Mouse (Mus musculus): ENCODE results near the gene Hist1h1c. TPM values are rescaled to one million over a fixed set of nuclear protein-coding genes. Genes with fewer than 3 reads are reported as not detected.

Hist1h1c gene
- 30.5 and 32.3 TPM in 2 replicates for polyA plus RNA-seq (2014; fragmentation: Nextera tagmentation; extraction: Ambion mirVana)

GRCm38 (mm10) chr13:23738677-23739068 lies at the start of gene Hist1h1c:
Gene Hist1h1c, plus strand, starts transcription at chr13:23738808.
- WGBS = under 1% methylated on average over 30 of the region's 38 CpGs
- H3K36me3 ChIP-seq (ENCODE audit: insufficient read depth) = no peaks in the 10 kb centered on the region
- peak; percentile 94 for ATAC-seq (ENCODE audit: insufficient read depth)

GRCm38 (mm10) chr13:23688956-23689355 lies 49.7 kb upstream of the Hist1h1c start:
- Histone ChIP-seq H3K9me3 (ENCODE audit: low read depth, low read length) (no peaks in the 10 kb centered on the region), H3K9ac (no peak overlapping the region), H3K36me3 (ENCODE audit: insufficient read depth) (0 out of 2 replicates have a peak, but pooled peaks cover 4% of the 10 kb centered on the region), H3K27me3 (ENCODE audit: insufficient read depth, low read length) (no peaks in the 10 kb centered on the region), H3K4me1 (ENCODE audit: insufficient read depth) (0 out of 2 replicates have a peak, but pooled peaks cover 3% of the 10 kb centered on the region), H3K4me3 (ENCODE audit: low read depth, low read length) (no peak overlapping the region), H3K4me2 (no peak overlapping the region), H3K27ac (ENCODE audit: low read depth) (no peak overlapping the region)
- no peak for TF ChIP-seq CTCF (IDR thresholded peaks at IDR 0.05; ENCODE audit: low read depth)
- no peak for ATAC-seq (ENCODE audit: insufficient read depth)
- DNase-seq = no peak
- 91% methylated on average over 2 of the region's 2 CpGs for WGBS

More at GRCm38 (mm10) chr13:23738677-23739068, at the start of gene Hist1h1c:
- H3K9me3 ChIP-seq (ENCODE audit: low read depth, low read length) = no peaks in the 10 kb centered on the region
- peak; percentile 29; the same call in 1 of the 2 replicates for TF ChIP-seq CTCF (IDR thresholded peaks at IDR 0.05; ENCODE audit: low read depth)
- 0 out of 2 replicates have a peak, but pooled peaks cover 5% of the 10 kb centered on the region for H3K4me1 ChIP-seq (ENCODE audit: insufficient read depth)
- H3K27ac ChIP-seq (ENCODE audit: low read depth) = peak within 1 kb of the TSS; percentile 100
- no peaks in the 10 kb centered on the region for H3K27me3 ChIP-seq (ENCODE audit: insufficient read depth, low read length)
- H3K4me2 ChIP-seq = peak within 1 kb of the TSS; percentile 90
- H3K9ac ChIP-seq = peak within 1 kb of the TSS; percentile 94
- peak; percentile 97 for DNase-seq
- H3K4me3 ChIP-seq (ENCODE audit: low read depth, low read length) = peak within 1 kb of the TSS; percentile 63

- H3K9me3 ChIP-seq (ENCODE audit: low read depth, low read length) = no peaks in the 10 kb centered on the region
- no peak for DNase-seq
- no peak for TF ChIP-seq CTCF (IDR thresholded peaks at IDR 0.05; ENCODE audit: low read depth)
- 0 out of 2 replicates have a peak, but pooled peaks cover 3% of the 10 kb centered on the region for H3K4me1 ChIP-seq (ENCODE audit: insufficient read depth)
- H3K4me2 ChIP-seq = no peak overlapping the region
- H3K27ac ChIP-seq (ENCODE audit: low read depth) = no peak overlapping the region
- no peak overlapping the region for H3K4me3 ChIP-seq (ENCODE audit: low read depth, low read length)
- H3K36me3 ChIP-seq (ENCODE audit: insufficient read depth) = 0 out of 2 replicates have a peak, but pooled peaks cover 4% of the 10 kb centered on the region
- no peak for ATAC-seq (ENCODE audit: insufficient read depth)
- whole genome bisulfite sequencing = 49% methylated on average over 2 of the region's 2 CpGs
- no peaks in the 10 kb centered on the region for H3K27me3 ChIP-seq (ENCODE audit: insufficient read depth, low read length)
- H3K9ac ChIP-seq = no peak overlapping the region
These were observed 49.1 kb upstream of the Hist1h1c start for GRCm38 (mm10) chr13:23689459-23689858.

- no peak for TF ChIP-seq CTCF (IDR thresholded peaks at IDR 0.05; ENCODE audit: low read depth)
- DNase-seq (no peak), ATAC-seq (ENCODE audit: insufficient read depth) (no peak)
- Histone ChIP-seq H3K36me3 (ENCODE audit: insufficient read depth) (0 out of 2 replicates have a peak, but pooled peaks cover 4% of the 10 kb centered on the region), H3K4me1 (ENCODE audit: insufficient read depth) (0 out of 2 replicates have a peak, but pooled peaks cover 4% of the 10 kb centered on the region), H3K9me3 (ENCODE audit: low read depth, low read length) (no peaks in the 10 kb centered on the region), H3K27me3 (ENCODE audit: insufficient read depth, low read length) (no peaks in the 10 kb centered on the region), H3K27ac (ENCODE audit: low read depth) (no peak overlapping the region), H3K4me2 (no peak overlapping the region), H3K9ac (no peak overlapping the region), H3K4me3 (ENCODE audit: low read depth, low read length) (no peak overlapping the region)
- whole genome bisulfite sequencing = 70% methylated on average over 6 of the region's 6 CpGs
These were observed 44.7 kb upstream of the Hist1h1c start for GRCm38 (mm10) chr13:23693856-23694440.

GRCm38 (mm10) chr13:23694956-23695355 lies 43.7 kb upstream of the Hist1h1c start:
- ATAC-seq (ENCODE audit: insufficient read depth) (no peak), DNase-seq (no peak)
- H3K9ac ChIP-seq = no peak overlapping the region
- H3K27me3 ChIP-seq (ENCODE audit: insufficient read depth, low read length) = no peaks in the 10 kb centered on the region
- no peaks in the 10 kb centered on the region for H3K9me3 ChIP-seq (ENCODE audit: low read depth, low read length)
- no peak overlapping the region for H3K4me2 ChIP-seq
- no peak overlapping the region for H3K4me3 ChIP-seq (ENCODE audit: low read depth, low read length)
- H3K27ac ChIP-seq (ENCODE audit: low read depth) = no peak overlapping the region
- WGBS = 90% methylated on average over 9 of the region's 9 CpGs
- H3K4me1 ChIP-seq (ENCODE audit: insufficient read depth) = peaks cover 4% of the 10 kb centered on the region; the same call in 1 of the 2 replicates
- 0 out of 2 replicates have a peak, but pooled peaks cover 4% of the 10 kb centered on the region for H3K36me3 ChIP-seq (ENCODE audit: insufficient read depth)
- TF ChIP-seq CTCF (IDR thresholded peaks at IDR 0.05; ENCODE audit: low read depth) = no peak

GRCm38 (mm10) chr13:23695514-23695913 lies 43.1 kb upstream of the Hist1h1c start, which contains the start of gene Hist1h1t:
Gene Hist1h1t, plus strand, starts transcription at chr13:23695814.
- Histone ChIP-seq H3K4me2 (peak within 1 kb of the TSS; percentile 28), H3K9ac (no peak within 1 kb of the TSS), H3K4me1 (ENCODE audit: insufficient read depth) (peaks cover 4% of the 10 kb centered on the region; the same call in 1 of the 2 replicates), H3K4me3 (ENCODE audit: low read depth, low read length) (no peak within 1 kb of the TSS), H3K36me3 (ENCODE audit: insufficient read depth) (0 out of 2 replicates have a peak, but pooled peaks cover 4% of the 10 kb centered on the region), H3K27me3 (ENCODE audit: insufficient read depth, low read length) (no peaks in the 10 kb centered on the region), H3K9me3 (ENCODE audit: low read depth, low read length) (no peaks in the 10 kb centered on the region), H3K27ac (ENCODE audit: low read depth) (peak within 1 kb of the TSS; percentile 73)
- DNase-seq (no peak), ATAC-seq (ENCODE audit: insufficient read depth) (no peak)
- 47% methylated on average over 13 of the region's 13 CpGs for WGBS
- no peak for TF ChIP-seq CTCF (IDR thresholded peaks at IDR 0.05; ENCODE audit: low read depth)

GRCm38 (mm10) chr13:23696061-23696474 lies 42.5 kb upstream of the Hist1h1c start:
- Histone ChIP-seq H3K27ac (ENCODE audit: low read depth) (peak overlapping the region; percentile 73), H3K4me1 (ENCODE audit: insufficient read depth) (peaks cover 4% of the 10 kb centered on the region; the same call in 1 of the 2 replicates), H3K27me3 (ENCODE audit: insufficient read depth, low read length) (no peaks in the 10 kb centered on the region), H3K4me3 (ENCODE audit: low read depth, low read length) (no peak overlapping the region), H3K9ac (no peak overlapping the region), H3K9me3 (ENCODE audit: low read depth, low read length) (no peaks in the 10 kb centered on the region), H3K4me2 (peak overlapping the region; percentile 28), H3K36me3 (ENCODE audit: insufficient read depth) (0 out of 2 replicates have a peak, but pooled peaks cover under 1% of the 10 kb centered on the region)
- no peak for DNase-seq
- no peak for TF ChIP-seq CTCF (IDR thresholded peaks at IDR 0.05; ENCODE audit: low read depth)
- no peak for ATAC-seq (ENCODE audit: insufficient read depth)
- WGBS = 53% methylated on average over 15 of the region's 15 CpGs
